Mouse (Mus musculus) stomach, postnatal 0 days (tissue): ENCODE results near the gene Corin. TPM values are rescaled to one million over a fixed set of nuclear protein-coding genes. Genes with fewer than 3 reads are reported as not detected.

Source experiments
- ATAC-seq: fragments of 200-750 bp; cut with Nextera tagmentation; 2 replicates; pipeline ENCODE4 v1.8.0; 2017; ENCODE audit not compliant: low FRiP score, low TSS enrichment
- DNase-seq: peaks from one replicate; pipeline ENCODE4 v3.0.0-alpha.2; 2016; ENCODE audit warnings: low spot score
- H3K27ac ChIP-seq: fragments of 300-500 bp; sonication (generic); replicated peaks from 2 replicates; pipeline ENCODE4 v1.5.1; 2014; ENCODE audit warnings: mild to moderate bottlenecking, control low read depth
- H3K27me3 ChIP-seq: fragments of 300-500 bp; sonication (generic); 2 replicates; pipeline ENCODE4 v1.6.1; 2014; ENCODE audit warnings: low read length; ENCODE audit not compliant: control insufficient read depth, insufficient read depth
- H3K36me3 ChIP-seq: fragments of 300-500 bp; sonication (generic); 2 replicates; pipeline ENCODE4 v1.6.1; 2014; ENCODE audit warnings: low read length, mixed read lengths; ENCODE audit not compliant: control insufficient read depth, insufficient read depth
- H3K4me1 ChIP-seq: fragments of 300-500 bp; sonication (generic); replicated peaks from 2 replicates; pipeline ENCODE4 v1.6.1; 2014; ENCODE audit warnings: antibody characterized with exemption; ENCODE audit not compliant: control insufficient read depth, insufficient read depth
- H3K4me2 ChIP-seq: fragments of 300-500 bp; sonication (generic); replicated peaks from 2 replicates; pipeline ENCODE4 v1.6.1; 2014; ENCODE audit warnings: low read depth, mild to moderate bottlenecking, control low read depth, moderate library complexity
- H3K4me3 ChIP-seq: fragments of 300-500 bp; sonication (generic); 2 replicates; pipeline ENCODE4 v1.5.1; 2014; ENCODE audit warnings: low read depth, low read length, control low read depth
- H3K9ac ChIP-seq: fragments of 300-500 bp; sonication (generic); 2 replicates; pipeline ENCODE4 v1.6.1; 2014; ENCODE audit warnings: mild to moderate bottlenecking, low read length, control low read depth, mixed read lengths
- H3K9me3 ChIP-seq: fragments of 300-500 bp; sonication (generic); 2 replicates; pipeline ENCODE4 v1.6.1; 2016; ENCODE audit warnings: low read length; ENCODE audit not compliant: control insufficient read depth
- CTCF ChIP-seq: IDR thresholded peaks from 2 replicates; pipeline ENCODE4 v1.5.1; 2016; ENCODE audit warnings: antibody characterized with exemption, low read depth, mild to moderate bottlenecking, moderate library complexity
- EP300 ChIP-seq: optimal IDR thresholded peaks from 2 replicates; pipeline ENCODE3; 2016; ENCODE audit warnings: antibody characterized with exemption
- WGBS: fragments of 180-500 bp; shearing (Covaris S2); extraction: QIAGEN DNeasy Blood & Tissue Kit; methylation state at CpG from one replicate; pipeline ENCODE4 v1.1.7; 2014; 5-methylcytosine and 5-hydroxymethylcytosine counted together
- polyA plus RNA-seq: library from polyadenylated mRNA; unstranded; fragments of >200 nt; fragmentation: Nextera tagmentation; extraction: Ambion mirVana; gene quantifications from 2 replicates; pipeline ENCODE4 v1.2.1, GENCODE M21; 2015

The Corin gene
- polyA plus RNA-seq = 1.3 TPM in 2 replicates

DNA sequence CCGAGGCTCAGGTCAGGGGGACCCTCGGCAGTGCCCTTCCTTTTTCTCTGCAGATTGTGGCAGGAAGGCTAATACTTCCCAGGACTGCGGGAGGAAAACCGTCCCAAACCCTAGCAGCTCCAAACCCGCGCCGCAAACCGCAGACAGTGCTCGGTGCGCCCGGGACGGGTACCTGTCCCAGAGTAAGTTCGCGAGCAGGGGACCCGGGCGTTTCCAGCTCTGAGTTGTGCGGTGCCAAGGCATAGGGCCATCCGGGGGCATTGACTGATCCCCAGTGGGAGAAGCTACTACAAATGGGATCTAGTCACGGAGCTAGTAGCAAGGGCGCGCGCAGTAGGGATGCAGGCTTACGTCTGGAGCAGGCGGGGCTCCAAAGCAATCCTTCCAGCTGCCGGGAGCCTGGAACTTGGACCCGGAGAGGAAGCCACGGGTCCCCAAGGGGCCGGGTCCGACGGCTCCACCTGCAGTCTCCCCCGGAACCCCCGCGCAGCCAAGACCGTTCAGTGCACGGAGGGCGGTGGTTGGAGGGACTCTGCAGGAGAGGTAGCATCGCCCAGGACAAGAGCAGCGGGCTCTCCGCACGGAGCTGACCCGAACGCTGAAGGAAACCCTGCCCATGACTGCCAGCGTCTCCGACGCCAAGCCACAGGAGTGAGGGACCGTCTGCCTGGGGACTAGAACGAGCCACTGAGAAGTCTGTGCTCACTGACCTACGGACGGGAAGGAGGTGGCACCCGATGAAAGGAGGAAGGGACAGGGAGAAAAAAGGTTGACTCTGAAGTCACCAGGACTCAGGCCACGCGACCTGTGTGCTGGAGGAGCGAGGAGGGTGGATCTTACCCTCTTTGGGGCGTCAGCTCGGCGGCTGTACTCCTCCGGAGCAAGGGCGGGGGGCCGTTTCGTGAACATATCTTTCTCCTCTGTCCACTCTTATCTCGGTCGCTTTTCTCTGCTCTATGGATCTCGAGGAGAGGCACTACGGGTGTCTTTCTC lies at the start of gene Corin:
Gene Corin, minus strand, starts transcription at position 943 of the 993 bp plus-strand sequence.
- no peak for TF ChIP-seq EP300
- Histone ChIP-seq H3K36me3 (no peaks in the 10 kb centered on the region), H3K9ac (peak within 1 kb of the TSS; percentile 43), H3K27ac (no peak within 1 kb of the TSS), H3K27me3 (peaks cover 4% of the 10 kb centered on the region; the same call in 1 of the 2 replicates), H3K9me3 (no peaks in the 10 kb centered on the region), H3K4me2 (peak within 1 kb of the TSS; percentile 62), H3K4me3 (peak within 1 kb of the TSS; percentile 42), H3K4me1 (no peaks in the 10 kb centered on the region; the same call in 1 of the 2 replicates)
- DNase-seq (peak; percentile 52), ATAC-seq (peak; percentile 58)
- 1% methylated on average over 64 of the region's 64 CpGs for WGBS

DNA sequence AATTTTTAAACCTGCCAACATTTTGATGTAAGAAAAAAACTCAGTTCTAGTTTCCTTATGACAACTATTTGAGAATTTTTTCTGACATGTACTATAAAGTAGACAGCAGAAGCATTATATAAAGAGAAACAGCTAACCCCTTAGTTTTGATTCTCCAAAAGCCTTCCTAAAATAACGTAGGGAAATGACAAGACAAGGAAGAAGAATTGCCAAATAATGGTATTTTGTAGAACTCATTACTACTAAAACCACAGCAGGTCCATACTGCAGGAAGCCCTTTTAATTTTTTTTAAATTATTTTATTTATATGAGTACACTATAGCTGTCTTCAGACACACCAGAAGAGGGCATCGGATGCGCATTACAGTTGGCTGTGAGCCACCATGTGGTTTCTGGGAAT lies 46.9 kb upstream of the Corin start:
- ATAC-seq (no peak), DNase-seq (no peak)
- H3K9me3 ChIP-seq = no peaks in the 10 kb centered on the region
- no peak overlapping the region for H3K9ac ChIP-seq
- no peak overlapping the region for H3K4me2 ChIP-seq
- no peaks in the 10 kb centered on the region for H3K27me3 ChIP-seq
- 90% methylated on average over 3 of the region's 3 CpGs for WGBS
- peaks cover 2% of the 10 kb centered on the region; the same call in 1 of the 2 replicates for H3K36me3 ChIP-seq
- no peak overlapping the region for H3K27ac ChIP-seq
- no peak for TF ChIP-seq EP300
- TF ChIP-seq CTCF = no peak
- H3K4me3 ChIP-seq = no peak overlapping the region
- H3K4me1 ChIP-seq = no peaks in the 10 kb centered on the region

DNA sequence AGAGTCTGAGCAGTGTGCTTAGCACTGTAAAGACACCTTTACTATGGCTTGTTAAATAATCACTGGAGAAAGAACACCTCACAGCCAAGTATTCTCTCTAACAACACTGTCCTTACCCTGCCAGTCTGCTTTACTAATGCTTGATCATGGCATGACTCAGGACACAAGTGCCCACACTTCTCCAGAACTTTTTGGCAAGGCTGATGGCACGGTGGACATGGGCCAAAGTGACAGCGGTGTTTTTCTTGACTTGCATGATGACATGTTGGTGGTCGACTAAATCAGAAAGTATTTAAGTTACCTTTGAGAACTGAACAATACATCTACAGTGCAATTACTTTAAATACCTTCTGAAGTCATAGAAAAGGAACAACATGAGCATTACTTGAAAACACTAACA lies 24.6 kb upstream of the Corin start:
- Histone ChIP-seq H3K4me2 (no peak overlapping the region), H3K27ac (no peak overlapping the region), H3K36me3 (peaks cover 11% of the 10 kb centered on the region; the same call in 1 of the 2 replicates), H3K9ac (no peak overlapping the region), H3K4me1 (no peaks in the 10 kb centered on the region), H3K9me3 (no peaks in the 10 kb centered on the region), H3K4me3 (no peak overlapping the region), H3K27me3 (no peaks in the 10 kb centered on the region)
- 93% methylated on average over 3 of the region's 3 CpGs for WGBS
- no peak for DNase-seq
- no peak for ATAC-seq
- TF ChIP-seq EP300 (no peak), CTCF (no peak)

DNA sequence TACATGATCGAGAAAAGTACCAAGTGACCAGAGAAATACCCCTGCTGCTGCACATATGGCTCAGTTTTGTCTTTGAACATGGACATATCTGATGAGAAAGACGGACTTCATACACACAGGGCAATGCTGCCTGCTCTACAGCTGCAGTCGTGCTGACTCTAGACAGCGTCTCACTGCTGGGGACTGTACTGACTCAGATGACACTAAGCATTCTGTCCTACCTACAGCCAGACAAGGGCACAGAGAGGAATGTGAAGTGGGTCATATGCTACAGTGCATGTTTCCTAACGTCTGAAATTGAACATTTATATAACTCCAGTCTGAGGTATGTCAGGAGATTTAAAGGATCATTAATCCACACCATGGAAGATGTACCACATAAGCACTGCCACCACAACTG lies 9.5 kb upstream of the Corin start:
- H3K4me2 ChIP-seq = no peak overlapping the region
- no peaks in the 10 kb centered on the region for H3K9me3 ChIP-seq
- DNase-seq (no peak), ATAC-seq (no peak)
- H3K4me3 ChIP-seq = no peak overlapping the region
- no peaks in the 10 kb centered on the region for H3K27me3 ChIP-seq
- H3K9ac ChIP-seq = no peak overlapping the region
- no peak overlapping the region for H3K27ac ChIP-seq
- 84% methylated on average over 5 of the region's 5 CpGs for WGBS
- peaks cover 13% of the 10 kb centered on the region; the same call in 1 of the 2 replicates for H3K36me3 ChIP-seq
- H3K4me1 ChIP-seq = no peaks in the 10 kb centered on the region
- TF ChIP-seq CTCF (no peak), EP300 (no peak)

DNA sequence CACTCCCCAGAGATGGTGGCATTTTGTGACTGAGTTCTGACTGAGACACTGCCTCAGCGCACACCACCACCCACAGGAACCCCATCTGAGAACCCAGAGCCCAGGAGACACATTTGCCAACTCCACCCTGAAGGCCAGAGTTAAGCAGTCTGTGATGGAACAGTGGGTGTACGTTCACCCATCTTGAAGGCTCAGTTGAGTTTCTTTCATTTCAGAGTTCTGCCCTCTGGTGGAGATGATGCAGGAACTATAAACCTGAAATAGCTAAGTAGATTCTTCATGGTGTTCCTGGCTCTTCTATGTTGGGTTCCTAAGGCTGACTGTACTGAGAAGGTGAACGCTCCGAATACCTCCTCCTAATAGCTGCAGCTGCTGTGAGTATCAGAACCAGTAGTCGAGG lies 1.5 kb upstream of the Corin start:
- H3K9me3 ChIP-seq = no peaks in the 10 kb centered on the region
- no peak overlapping the region for H3K27ac ChIP-seq
- ATAC-seq = peak; percentile 45; the same call in 1 of the 2 replicates
- H3K9ac ChIP-seq = no peak overlapping the region
- no peaks in the 10 kb centered on the region for H3K36me3 ChIP-seq
- no peak overlapping the region for H3K4me2 ChIP-seq
- no peaks in the 10 kb centered on the region; the same call in 1 of the 2 replicates for H3K4me1 ChIP-seq
- H3K27me3 ChIP-seq = peaks cover 4% of the 10 kb centered on the region; the same call in 1 of the 2 replicates
- H3K4me3 ChIP-seq = no peak overlapping the region
- no peak for DNase-seq
- peak; percentile 77 for TF ChIP-seq CTCF
- no peak for TF ChIP-seq EP300
- 72% methylated on average over 5 of the region's 5 CpGs for WGBS

DNA sequence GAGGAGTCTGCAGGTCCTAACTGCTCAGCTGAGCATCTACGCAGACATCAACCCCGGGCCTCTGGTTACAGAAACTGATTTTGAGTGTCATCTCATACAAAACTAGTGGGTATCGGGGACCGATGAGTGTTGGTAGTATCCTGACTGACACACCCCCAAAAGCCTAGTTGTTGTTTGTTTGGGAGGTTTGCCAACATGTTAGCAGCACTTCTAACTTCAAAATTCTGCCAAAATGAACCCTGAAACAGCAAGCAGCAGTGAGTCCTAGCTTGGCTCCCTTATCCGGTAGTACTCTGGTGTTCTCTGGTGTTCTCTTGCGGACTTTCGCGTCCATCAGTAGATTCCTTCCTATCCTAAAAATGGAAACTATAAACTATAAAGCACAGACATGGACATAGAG lies 1.5 kb downstream of the Corin start:
- 64% methylated on average over 8 of the region's 8 CpGs for WGBS
- no peak for ATAC-seq
- Histone ChIP-seq H3K4me2 (peak overlapping the region; percentile 62; the same call in 1 of the 2 replicates), H3K27ac (no peak overlapping the region), H3K27me3 (peaks cover 4% of the 10 kb centered on the region; the same call in 1 of the 2 replicates), H3K4me3 (no peak overlapping the region), H3K4me1 (no peaks in the 10 kb centered on the region; the same call in 1 of the 2 replicates), H3K36me3 (no peaks in the 10 kb centered on the region), H3K9ac (no peak overlapping the region), H3K9me3 (no peaks in the 10 kb centered on the region)
- no peak for DNase-seq
- TF ChIP-seq EP300 (no peak), CTCF (no peak)
